Comparison of ENCODE assay signal across 11 mouse cellular contexts in the genomic region with DNA sequence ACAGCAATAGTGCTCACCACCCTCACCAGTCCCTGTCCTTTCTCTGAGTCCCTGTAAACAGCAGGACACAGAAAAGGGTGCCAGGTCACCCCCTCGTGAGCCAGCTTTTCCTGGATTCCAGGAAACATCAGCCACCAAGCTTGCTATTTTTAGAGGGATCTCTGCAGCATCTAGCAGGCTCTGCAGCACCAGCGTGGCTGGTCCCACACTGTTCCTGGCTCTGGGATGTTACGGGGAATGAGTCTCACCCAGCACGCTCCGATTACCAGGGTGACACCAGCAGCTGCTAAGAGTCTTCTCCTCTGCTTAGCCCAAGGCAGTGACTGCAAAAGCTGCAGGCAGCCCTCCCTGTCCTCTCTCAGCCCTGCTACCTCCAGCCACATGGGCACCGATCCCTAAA. TPM values are rescaled to one million over a fixed set of nuclear protein-coding genes. Genes with fewer than 3 reads are reported as not detected.
A peak's percentile ranks its signal among the peaks of the same experiment; 100 is the strongest.
DNase-seq lines count a peak whose midpoint lies in the region; ATAC-seq lines count a peak whose summit lies in the region.
"Had no signal": no experiment of that assay in that cellular context is flagged by ENCODE, and none has a peak within 500 bp of the region (broad histone marks: within the 10 kb centered on the region; RNA-seq: fewer than 3 reads in every experiment).

No protein-coding gene starts in this region.

- peak; percentile 28; the same call in 1 of the 2 replicates for ATAC-seq in heart, embryonic 13.5 days (ENCODE audit: extremely low read depth, insufficient number of reproducible peaks, low FRiP score, low TSS enrichment)
- ATAC-seq in midbrain, embryonic 16.5 days, result no peak
- no peak for ATAC-seq in midbrain, embryonic 15.5 days (replicated peaks)

- no peaks in the 10 kb centered on the region for H3K9me3 ChIP-seq in heart, embryonic 13.5 days
- H3K9me3 ChIP-seq in midbrain, embryonic 16.5 days (replicated peaks; ENCODE audit: control insufficient read depth, low read length, poor library complexity, severe bottlenecking), result no peaks in the 10 kb centered on the region
- no peaks in the 10 kb centered on the region for H3K9me3 ChIP-seq in midbrain, embryonic 15.5 days

- intact Hi-C loops in heart, postnatal 36 days (cut with DNase I), result no loop called here
- intact Hi-C loops in left cerebral cortex, postnatal 14 days (cut with DNase I), result no loop called here

- peak overlapping the region; percentile 17; the same call in 1 of the 2 replicates for H3K27ac ChIP-seq in heart, embryonic 13.5 days (replicated peaks)
- H3K27ac ChIP-seq in midbrain, embryonic 16.5 days (ENCODE audit: low read length), result no peak overlapping the region
- no peak overlapping the region for H3K27ac ChIP-seq in midbrain, embryonic 15.5 days

- no peak overlapping the region for H3K9ac ChIP-seq in heart, embryonic 13.5 days
- 0 out of 2 replicates have a peak overlapping the region, but pooled peaks have one; percentile 12 for H3K9ac ChIP-seq in midbrain, embryonic 16.5 days (ENCODE audit: low read depth, low read length)
- no peak overlapping the region for H3K9ac ChIP-seq in midbrain, embryonic 15.5 days

- WGBS in heart, embryonic 13.5 days, result 9% methylated on average over 6 of the region's 6 CpGs
- WGBS in midbrain, embryonic 16.5 days, result 34% methylated on average over 6 of the region's 6 CpGs
- 36% methylated on average over 6 of the region's 6 CpGs for WGBS in midbrain, embryonic 15.5 days

- H3K4me2 ChIP-seq in heart, embryonic 13.5 days, result peak overlapping the region; percentile 42
- H3K4me2 ChIP-seq in midbrain, embryonic 16.5 days (ENCODE audit: low read length), result no peak overlapping the region
- H3K4me2 ChIP-seq in midbrain, embryonic 15.5 days, result no peak overlapping the region

- DNase-seq in heart, postnatal 36 days, result no peak
- peak; percentile 40 to 51 for DNase-seq in left cerebral cortex, postnatal 14 days (ENCODE audit: low spot score in 2 of 2)
- no peak for DNase-seq in cerebellum, postnatal 14 days
- DNase-seq in urinary bladder, adult 2 months (ENCODE audit: low spot score), result no peak
- DNase-seq: adrenal gland, postnatal 14 days; cerebellum, adult 11 months; thymus, postnatal 36 days had no signal

- H3K27me3 ChIP-seq in heart, embryonic 13.5 days (replicated peaks), result peaks cover 34% of the 10 kb centered on the region
- H3K27me3 ChIP-seq in midbrain, embryonic 16.5 days (ENCODE audit: control insufficient read depth, insufficient read depth, low read depth, low read length), result no peaks in the 10 kb centered on the region
- no peaks in the 10 kb centered on the region for H3K27me3 ChIP-seq in midbrain, embryonic 15.5 days (replicated peaks)

- no peak overlapping the region for H3K4me3 ChIP-seq in heart, embryonic 13.5 days
- H3K4me3 ChIP-seq in midbrain, embryonic 16.5 days (ENCODE audit: low read depth, low read length), result no peak overlapping the region
- H3K4me3 ChIP-seq in midbrain, embryonic 15.5 days, result no peak overlapping the region

- peaks cover 53% of the 10 kb centered on the region for H3K4me1 ChIP-seq in heart, embryonic 13.5 days
- H3K4me1 ChIP-seq in midbrain, embryonic 16.5 days (ENCODE audit: control insufficient read depth, insufficient read depth, low read length), result peaks cover 13% of the 10 kb centered on the region
- peaks cover 32% of the 10 kb centered on the region for H3K4me1 ChIP-seq in midbrain, embryonic 15.5 days

- H3K36me3 ChIP-seq in heart, embryonic 13.5 days, result no peaks in the 10 kb centered on the region
- no peaks in the 10 kb centered on the region for H3K36me3 ChIP-seq in midbrain, embryonic 16.5 days (ENCODE audit: control insufficient read depth, insufficient read depth, low read length)
- H3K36me3 ChIP-seq in midbrain, embryonic 15.5 days (replicated peaks), result no peaks in the 10 kb centered on the region

RNA-seq across cellular contexts. Expression of a gene that starts 31.6 kb away (rescaled TPM):
- polyA plus RNA-seq in heart, embryonic 13.5 days (2015; fragmentation: Nextera tagmentation; extraction: Ambion mirVana), result 0.49 and 0.73 TPM in 2 replicates
- not detected for total RNA-seq in heart, postnatal 36 days (2021)
- not detected in 2 replicates for polyA plus RNA-seq in midbrain, embryonic 16.5 days (2015; fragmentation: Nextera tagmentation; extraction: Ambion mirVana)
- polyA plus RNA-seq in midbrain, embryonic 15.5 days (2015; fragmentation: Nextera tagmentation; extraction: Ambion mirVana), result not detected in 2 replicates
- total RNA-seq in left cerebral cortex, postnatal 14 days (2021), result not detected
- 0.96 and 1.1 TPM in 2 replicates for polyA plus RNA-seq in urinary bladder, adult 2 months (2012; rRNA removed)
- total RNA-seq: liver, adult 2 months had no signal

RNA-seq across cellular contexts. Expression of a gene that starts 31.9 kb away (rescaled TPM):
- 24.2 and 26.2 TPM in 2 replicates for polyA plus RNA-seq in heart, embryonic 13.5 days (2015; fragmentation: Nextera tagmentation; extraction: Ambion mirVana)
- 10 to 100 TPM; 14.7 to 16.7 TPM for total RNA-seq in heart, postnatal 36 days (2021)
- polyA plus RNA-seq in midbrain, embryonic 16.5 days (2015; fragmentation: Nextera tagmentation; extraction: Ambion mirVana), result 7.3 and 7.8 TPM in 2 replicates
- 7.6 and 8.2 TPM in 2 replicates for polyA plus RNA-seq in midbrain, embryonic 15.5 days (2015; fragmentation: Nextera tagmentation; extraction: Ambion mirVana)
- 10 to 100 TPM; 21.4 to 25.0 TPM for total RNA-seq in left cerebral cortex, postnatal 14 days (2021)
- 27.7 and 39.1 TPM in 2 replicates for polyA plus RNA-seq in urinary bladder, adult 2 months (2012; rRNA removed)

RNA-seq across cellular contexts. Expression of a gene that starts 36.6 kb away (rescaled TPM):
- polyA plus RNA-seq in heart, embryonic 13.5 days (2015; fragmentation: Nextera tagmentation; extraction: Ambion mirVana), result 1.5 and 2.3 TPM in 2 replicates
- 1 to 10 TPM in 1 of 2 experiments, under 1 TPM in 1; 0.73 to 1.4 TPM for total RNA-seq in heart, postnatal 36 days (2021)
- polyA plus RNA-seq in midbrain, embryonic 16.5 days (2015; fragmentation: Nextera tagmentation; extraction: Ambion mirVana), result 71.0 and 83.0 TPM in 2 replicates
- polyA plus RNA-seq in midbrain, embryonic 15.5 days (2015; fragmentation: Nextera tagmentation; extraction: Ambion mirVana), result 77.8 and 83.1 TPM in 2 replicates
- total RNA-seq in left cerebral cortex, postnatal 14 days (2021), result 100 to 1,000 TPM; 490 to 503 TPM
- polyA plus RNA-seq in urinary bladder, adult 2 months (2012; rRNA removed), result 3.0 and 3.8 TPM in 2 replicates

Comparison
In these comparisons a context has a peak if more than half of its experiments do, and no peak if none do; other contexts are left out.
1. DNase-seq: peak in left cerebral cortex, postnatal 14 days (2 of 2); none in heart, postnatal 36 days (0 of 2), cerebellum, postnatal 14 days (0 of 2) and urinary bladder, adult 2 months (single experiment).
2. RNA of a gene that starts 36.6 kb away (polyA plus RNA-seq): 77.8 to 83.1 TPM in midbrain, embryonic 15.5 days and 71.0 to 83.0 TPM in midbrain, embryonic 16.5 days; 3.0 to 3.8 TPM in urinary bladder, adult 2 months and 1.5 to 2.3 TPM in heart, embryonic 13.5 days; every median in the first group is over 10 times any median in the second.